Mouse (Mus musculus): ENCODE data around the gene Eri2. TPM values are rescaled to one million over a fixed set of nuclear protein-coding genes. Genes with fewer than 3 reads are reported as not detected.
A peak's percentile ranks its signal among the peaks of the same experiment; 100 is the strongest.

Eri2 gene
- polyA plus RNA-seq (2014; fragmentation: Nextera tagmentation; extraction: Ambion mirVana) = 27.5 and 27.9 TPM in 2 replicates

DNA sequence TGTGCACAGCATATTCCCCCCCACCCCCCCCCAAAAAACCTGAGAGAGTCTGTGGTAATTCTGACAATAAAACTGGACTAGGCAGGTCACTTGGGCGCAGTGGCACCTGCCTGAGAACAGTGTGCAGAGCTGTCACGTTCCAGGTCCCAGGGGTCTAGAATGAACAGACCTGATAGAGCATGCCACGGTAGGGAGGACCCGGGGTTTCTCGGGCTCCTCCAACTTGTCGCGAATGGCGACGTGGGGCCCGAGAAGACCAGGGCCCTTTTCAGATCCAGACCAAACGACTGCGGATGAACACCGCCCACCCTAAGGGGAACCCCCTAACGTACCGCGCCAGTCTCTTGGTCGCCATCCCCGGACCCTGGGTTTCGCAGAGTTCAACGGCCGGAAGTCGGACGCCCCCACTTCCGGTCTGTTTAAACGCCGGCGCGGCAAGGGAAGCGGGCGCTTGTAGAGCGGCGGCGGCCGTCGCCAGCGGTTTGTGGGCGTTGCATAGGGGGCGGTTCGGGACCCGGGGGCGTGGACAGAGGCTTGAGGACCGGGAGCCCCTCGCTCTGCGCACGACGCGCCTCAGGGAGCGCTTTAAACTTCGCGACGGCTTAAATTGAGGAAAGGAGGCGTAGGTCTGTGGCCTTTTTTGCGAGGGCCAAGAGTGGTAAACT lies at the start of gene Eri2, which contains the start of gene Rexo5:
Eri2 (minus strand) TSS at position 473 of the 665 bp plus-strand sequence.
Rexo5 (plus strand) TSS at position 421 of the 665 bp plus-strand sequence.
- peak; percentile 99 for ATAC-seq (ENCODE audit: insufficient number of reproducible peaks, insufficient read depth, low FRiP score, low read depth)
- Histone ChIP-seq H3K27me3 (ENCODE audit: control insufficient read depth, insufficient read depth, low read length) (no peaks in the 10 kb centered on the region), H3K9me3 (ENCODE audit: control insufficient read depth, low read depth, low read length) (no peaks in the 10 kb centered on the region), H3K4me1 (ENCODE audit: control insufficient read depth, insufficient read depth, low read length) (peaks cover 5% of the 10 kb centered on the region; the same call in 1 of the 2 replicates), H3K4me3 (ENCODE audit: low read depth, low read length) (peak within 1 kb of the TSS; percentile 72), H3K9ac (replicated peaks; ENCODE audit: low read depth, low read length) (peak within 1 kb of the TSS; percentile 69), H3K4me2 (replicated peaks; ENCODE audit: low read depth, low read length) (peak within 1 kb of the TSS; percentile 77), H3K36me3 (ENCODE audit: control insufficient read depth, insufficient read depth, low read length) (peaks cover 15% of the 10 kb centered on the region), H3K27ac (ENCODE audit: low read length) (peak within 1 kb of the TSS; percentile 84)
- WGBS = under 1% methylated on average over 53 of the region's 53 CpGs

DNA sequence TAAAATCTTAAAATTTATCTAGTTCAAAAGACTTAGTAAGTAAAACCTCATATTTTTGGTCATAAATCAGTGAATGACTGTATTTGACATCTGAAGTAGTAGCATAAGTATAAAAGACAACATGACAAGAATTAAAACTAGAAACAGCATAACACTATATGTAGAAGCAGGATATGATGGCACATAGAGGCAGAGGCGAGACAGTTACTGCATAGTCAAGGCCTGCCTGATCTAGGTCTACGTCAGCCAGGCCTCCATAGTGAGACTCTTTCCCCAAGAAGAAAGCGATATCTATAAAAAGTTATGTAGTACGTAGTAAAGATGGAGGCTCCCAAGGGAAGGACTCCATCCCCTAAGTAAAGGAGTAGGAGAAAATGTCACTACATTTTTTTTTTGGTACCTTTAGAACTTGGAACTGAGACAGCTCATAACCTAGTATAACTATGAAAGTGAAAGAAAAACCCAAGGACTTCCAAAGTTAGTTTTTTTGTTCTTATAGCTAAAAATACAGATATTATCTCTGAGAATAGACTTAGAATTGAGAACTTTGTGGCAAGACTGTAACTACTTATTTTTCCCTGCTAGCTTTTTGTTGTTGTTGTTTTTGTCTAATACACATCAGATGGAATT lies 48.1 kb upstream of the Eri2 start:
- no peak for ATAC-seq (ENCODE audit: insufficient number of reproducible peaks, insufficient read depth, low FRiP score, low read depth)
- no peak overlapping the region for H3K4me2 ChIP-seq (replicated peaks; ENCODE audit: low read depth, low read length)
- H3K27me3 ChIP-seq (ENCODE audit: control insufficient read depth, insufficient read depth, low read length) = no peaks in the 10 kb centered on the region
- no peak overlapping the region for H3K4me3 ChIP-seq (ENCODE audit: low read depth, low read length)
- H3K9ac ChIP-seq (replicated peaks; ENCODE audit: low read depth, low read length) = no peak overlapping the region
- no peaks in the 10 kb centered on the region for H3K9me3 ChIP-seq (ENCODE audit: control insufficient read depth, low read depth, low read length)
- 93% methylated on average over 4 of the region's 4 CpGs for WGBS
- no peaks in the 10 kb centered on the region for H3K4me1 ChIP-seq (ENCODE audit: control insufficient read depth, insufficient read depth, low read length)
- no peak overlapping the region for H3K27ac ChIP-seq (ENCODE audit: low read length)
- peaks cover 14% of the 10 kb centered on the region for H3K36me3 ChIP-seq (ENCODE audit: control insufficient read depth, insufficient read depth, low read length)

DNA sequence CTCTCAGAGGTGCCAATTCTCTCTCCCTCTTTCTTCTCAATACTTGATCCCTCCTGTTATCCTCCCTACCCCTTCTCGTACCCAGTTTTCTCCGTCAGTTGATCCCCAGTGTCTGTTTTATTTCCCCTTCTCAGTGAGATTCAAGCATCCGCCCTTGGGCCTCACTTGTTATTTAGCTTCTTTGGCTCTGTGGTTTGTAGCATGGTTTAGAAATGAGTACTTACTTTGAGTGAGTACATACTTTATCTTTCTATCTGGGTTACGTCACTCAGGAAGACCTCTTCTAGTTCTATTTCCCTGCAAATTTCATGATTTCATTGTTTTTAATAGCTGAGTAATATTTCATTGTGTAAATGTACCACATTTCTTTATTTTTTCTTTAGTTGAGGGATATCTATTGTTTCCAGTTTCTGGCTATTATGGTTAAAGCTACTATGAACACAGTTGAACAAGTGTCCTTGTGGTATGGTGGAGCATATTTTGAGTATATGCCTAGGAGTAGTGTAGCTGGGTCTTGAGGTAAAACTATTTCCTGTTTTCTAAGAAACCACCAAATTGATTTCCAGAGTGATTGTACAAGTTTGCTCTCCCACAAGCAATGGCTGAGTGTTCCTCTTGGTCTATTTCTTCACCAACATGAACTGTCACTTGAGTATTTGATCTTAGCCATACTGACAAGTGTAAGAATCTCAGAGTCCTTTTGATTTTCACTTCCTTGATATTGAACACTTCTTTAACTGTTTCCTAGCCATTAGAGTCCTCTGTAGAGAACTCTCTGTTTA lies 42.3 kb upstream of the Eri2 start:
- H3K4me2 ChIP-seq (replicated peaks; ENCODE audit: low read depth, low read length) = no peak overlapping the region
- 90% methylated on average over 4 of the region's 4 CpGs for WGBS
- H3K27me3 ChIP-seq (ENCODE audit: control insufficient read depth, insufficient read depth, low read length) = no peaks in the 10 kb centered on the region
- no peaks in the 10 kb centered on the region for H3K9me3 ChIP-seq (ENCODE audit: control insufficient read depth, low read depth, low read length)
- H3K27ac ChIP-seq (ENCODE audit: low read length) = no peak overlapping the region
- no peak for ATAC-seq (ENCODE audit: insufficient number of reproducible peaks, insufficient read depth, low FRiP score, low read depth)
- H3K4me1 ChIP-seq (ENCODE audit: control insufficient read depth, insufficient read depth, low read length) = no peaks in the 10 kb centered on the region
- no peak overlapping the region for H3K9ac ChIP-seq (replicated peaks; ENCODE audit: low read depth, low read length)
- peaks cover under 1% of the 10 kb centered on the region; the same call in 1 of the 2 replicates for H3K36me3 ChIP-seq (ENCODE audit: control insufficient read depth, insufficient read depth, low read length)
- H3K4me3 ChIP-seq (ENCODE audit: low read depth, low read length) = no peak overlapping the region

DNA sequence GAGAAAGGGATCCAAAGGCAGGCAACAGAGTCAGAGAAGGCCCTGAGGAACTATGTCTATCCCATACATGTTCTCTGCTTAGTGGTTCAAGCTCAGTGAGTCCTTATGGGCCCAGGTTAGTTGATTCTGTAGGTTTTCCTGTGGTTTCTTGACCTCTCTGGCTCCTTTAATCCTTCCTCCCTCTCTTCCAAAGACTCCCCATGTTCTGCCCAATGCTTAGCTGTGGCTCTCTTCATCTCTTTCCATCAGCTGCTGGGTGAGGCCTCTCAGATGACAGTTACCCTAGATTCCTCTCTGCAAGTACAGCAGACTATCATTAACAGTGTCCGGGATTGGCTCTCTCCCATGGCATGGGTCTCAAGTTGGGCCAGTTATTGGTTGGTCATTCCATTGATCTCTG lies 41.5 kb upstream of the Eri2 start:
- no peak overlapping the region for H3K4me3 ChIP-seq (ENCODE audit: low read depth, low read length)
- no peak overlapping the region for H3K9ac ChIP-seq (replicated peaks; ENCODE audit: low read depth, low read length)
- no peaks in the 10 kb centered on the region for H3K9me3 ChIP-seq (ENCODE audit: control insufficient read depth, low read depth, low read length)
- no peak overlapping the region for H3K27ac ChIP-seq (ENCODE audit: low read length)
- no peak overlapping the region for H3K4me2 ChIP-seq (replicated peaks; ENCODE audit: low read depth, low read length)
- no peak for ATAC-seq (ENCODE audit: insufficient number of reproducible peaks, insufficient read depth, low FRiP score, low read depth)
- no peaks in the 10 kb centered on the region for H3K27me3 ChIP-seq (ENCODE audit: control insufficient read depth, insufficient read depth, low read length)
- H3K4me1 ChIP-seq (ENCODE audit: control insufficient read depth, insufficient read depth, low read length) = no peaks in the 10 kb centered on the region
- H3K36me3 ChIP-seq (ENCODE audit: control insufficient read depth, insufficient read depth, low read length) = no peaks in the 10 kb centered on the region; the same call in 1 of the 2 replicates
- WGBS = 97% methylated on average over 1 of the region's 1 CpGs

DNA sequence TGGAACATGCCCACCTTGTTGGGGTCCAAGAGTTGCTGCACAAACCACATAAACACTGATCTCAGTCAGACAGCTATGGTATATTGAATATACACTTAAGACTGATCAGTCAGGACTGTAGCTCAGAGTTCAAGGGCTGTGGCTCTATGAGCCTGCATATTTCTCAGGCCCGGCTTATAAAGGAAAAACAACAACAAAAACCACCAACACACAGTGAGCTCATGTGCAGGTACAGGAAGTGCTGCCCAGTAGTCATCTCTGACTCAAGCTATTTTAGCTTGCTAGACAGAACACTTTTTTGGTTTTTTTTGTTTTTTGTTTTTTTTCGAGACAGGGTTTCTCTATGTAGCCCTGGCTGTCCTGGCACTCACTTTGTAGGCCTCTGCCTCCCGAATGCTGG lies 14.9 kb upstream of the Eri2 start:
- no peaks in the 10 kb centered on the region for H3K4me1 ChIP-seq (ENCODE audit: control insufficient read depth, insufficient read depth, low read length)
- no peak overlapping the region for H3K9ac ChIP-seq (replicated peaks; ENCODE audit: low read depth, low read length)
- no peak overlapping the region for H3K4me3 ChIP-seq (ENCODE audit: low read depth, low read length)
- 91% methylated on average over 3 of the region's 3 CpGs for WGBS
- H3K27ac ChIP-seq (ENCODE audit: low read length) = no peak overlapping the region
- no peaks in the 10 kb centered on the region for H3K27me3 ChIP-seq (ENCODE audit: control insufficient read depth, insufficient read depth, low read length)
- H3K9me3 ChIP-seq (ENCODE audit: control insufficient read depth, low read depth, low read length) = no peaks in the 10 kb centered on the region
- no peak for ATAC-seq (ENCODE audit: insufficient number of reproducible peaks, insufficient read depth, low FRiP score, low read depth)
- H3K36me3 ChIP-seq (ENCODE audit: control insufficient read depth, insufficient read depth, low read length) = peaks cover 11% of the 10 kb centered on the region; the same call in 1 of the 2 replicates
- H3K4me2 ChIP-seq (replicated peaks; ENCODE audit: low read depth, low read length) = no peak overlapping the region

DNA sequence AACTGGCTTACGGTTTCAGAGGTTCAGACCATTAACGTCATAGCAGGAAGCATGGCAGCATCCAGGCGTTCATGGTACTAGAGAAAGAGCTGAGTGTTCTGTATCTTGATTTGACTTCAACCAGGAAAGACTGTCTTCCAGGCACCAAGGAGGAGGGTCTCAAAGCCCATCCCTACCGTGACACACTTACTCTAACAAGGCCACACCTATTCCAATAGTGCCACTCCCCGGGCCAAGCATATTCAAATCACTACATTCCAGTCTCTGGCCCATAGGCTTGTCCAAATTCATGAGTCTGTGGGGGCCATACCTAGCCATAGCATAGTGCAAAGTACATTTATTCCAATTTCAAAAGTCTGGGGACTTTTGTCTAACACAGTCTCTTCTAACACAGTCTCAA lies 13.5 kb upstream of the Eri2 start:
- Histone ChIP-seq H3K4me1 (ENCODE audit: control insufficient read depth, insufficient read depth, low read length) (no peaks in the 10 kb centered on the region), H3K27me3 (ENCODE audit: control insufficient read depth, insufficient read depth, low read length) (no peaks in the 10 kb centered on the region), H3K9me3 (ENCODE audit: control insufficient read depth, low read depth, low read length) (no peaks in the 10 kb centered on the region), H3K4me3 (ENCODE audit: low read depth, low read length) (no peak overlapping the region), H3K27ac (ENCODE audit: low read length) (no peak overlapping the region), H3K36me3 (ENCODE audit: control insufficient read depth, insufficient read depth, low read length) (peaks cover 11% of the 10 kb centered on the region; the same call in 1 of the 2 replicates), H3K4me2 (replicated peaks; ENCODE audit: low read depth, low read length) (no peak overlapping the region), H3K9ac (replicated peaks; ENCODE audit: low read depth, low read length) (no peak overlapping the region)
- WGBS = 87% methylated on average over 5 of the region's 5 CpGs
- ATAC-seq (ENCODE audit: insufficient number of reproducible peaks, insufficient read depth, low FRiP score, low read depth) = no peak

DNA sequence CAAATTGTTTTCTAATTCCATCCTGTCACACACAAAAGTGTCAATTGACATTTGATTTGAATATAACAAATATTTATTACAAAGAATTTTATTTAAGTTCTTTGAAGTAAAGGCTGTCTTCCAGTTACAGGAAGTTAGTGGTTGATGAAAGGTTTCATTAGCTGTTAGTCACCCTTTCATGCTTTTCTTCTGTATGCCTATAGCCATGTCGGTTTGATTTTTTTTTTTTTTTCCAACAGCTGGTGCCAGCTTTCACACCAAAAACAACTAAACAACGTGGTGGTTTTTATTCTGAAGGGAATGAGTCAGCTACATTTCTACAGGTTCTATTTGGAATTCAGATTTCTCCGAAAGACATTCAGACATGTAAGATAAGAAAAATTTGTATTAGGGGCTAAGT lies 7.1 kb upstream of the Eri2 start:
- Histone ChIP-seq H3K27me3 (ENCODE audit: control insufficient read depth, insufficient read depth, low read length) (no peaks in the 10 kb centered on the region), H3K27ac (ENCODE audit: low read length) (no peak overlapping the region), H3K36me3 (ENCODE audit: control insufficient read depth, insufficient read depth, low read length) (peaks cover 6% of the 10 kb centered on the region; the same call in 1 of the 2 replicates), H3K4me3 (ENCODE audit: low read depth, low read length) (no peak overlapping the region), H3K9ac (replicated peaks; ENCODE audit: low read depth, low read length) (no peak overlapping the region), H3K4me1 (ENCODE audit: control insufficient read depth, insufficient read depth, low read length) (no peaks in the 10 kb centered on the region), H3K9me3 (ENCODE audit: control insufficient read depth, low read depth, low read length) (no peaks in the 10 kb centered on the region), H3K4me2 (replicated peaks; ENCODE audit: low read depth, low read length) (no peak overlapping the region)
- WGBS = 83% methylated on average over 3 of the region's 3 CpGs
- no peak for ATAC-seq (ENCODE audit: insufficient number of reproducible peaks, insufficient read depth, low FRiP score, low read depth)

DNA sequence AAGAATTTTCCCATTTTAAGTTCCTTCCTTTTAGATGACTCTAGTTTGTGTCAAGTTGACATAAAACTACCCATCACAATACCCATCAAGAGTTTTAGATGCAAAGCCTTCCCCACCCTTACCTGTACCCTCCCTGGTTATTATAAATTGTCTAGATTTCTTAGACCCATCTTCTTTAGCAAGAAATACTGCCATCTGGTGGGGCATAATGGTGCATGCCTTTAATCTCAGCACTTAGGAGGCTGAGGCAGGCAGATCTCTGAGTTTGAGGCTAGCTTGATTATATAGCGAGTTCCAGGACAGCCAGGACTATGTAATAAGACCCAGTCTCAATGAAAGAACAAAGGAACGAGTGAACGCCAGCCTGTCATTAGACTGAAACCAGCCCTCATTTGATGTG lies 6.6 kb upstream of the Eri2 start:
- no peaks in the 10 kb centered on the region for H3K27me3 ChIP-seq (ENCODE audit: control insufficient read depth, insufficient read depth, low read length)
- H3K9me3 ChIP-seq (ENCODE audit: control insufficient read depth, low read depth, low read length) = no peaks in the 10 kb centered on the region
- no peaks in the 10 kb centered on the region for H3K4me1 ChIP-seq (ENCODE audit: control insufficient read depth, insufficient read depth, low read length)
- no peak overlapping the region for H3K4me3 ChIP-seq (ENCODE audit: low read depth, low read length)
- H3K9ac ChIP-seq (replicated peaks; ENCODE audit: low read depth, low read length) = no peak overlapping the region
- no peak for ATAC-seq (ENCODE audit: insufficient number of reproducible peaks, insufficient read depth, low FRiP score, low read depth)
- H3K27ac ChIP-seq (ENCODE audit: low read length) = no peak overlapping the region
- H3K36me3 ChIP-seq (ENCODE audit: control insufficient read depth, insufficient read depth, low read length) = peaks cover 6% of the 10 kb centered on the region; the same call in 1 of the 2 replicates
- 87% methylated on average over 3 of the region's 3 CpGs for WGBS
- H3K4me2 ChIP-seq (replicated peaks; ENCODE audit: low read depth, low read length) = no peak overlapping the region
